Mouse (Mus musculus) cerebellum, adult (tissue): ENCODE measurements around the gene Aym1.
"Not testable (repeated sequence)": the region's sequence is repeated elsewhere in the genome, so short reads cannot be mapped to it uniquely, and the experiment has no call there.

Experiments used
- ATAC-seq: cut with Nextera tagmentation; 2 replicates; pipeline ENCODE4 v1.9.2; 2017; ENCODE audit warnings: mild to moderate bottlenecking, moderate library complexity, mixed read lengths; ENCODE audit not compliant: insufficient number of reproducible peaks, low FRiP score, low TSS enrichment

Gene Aym1

DNA sequence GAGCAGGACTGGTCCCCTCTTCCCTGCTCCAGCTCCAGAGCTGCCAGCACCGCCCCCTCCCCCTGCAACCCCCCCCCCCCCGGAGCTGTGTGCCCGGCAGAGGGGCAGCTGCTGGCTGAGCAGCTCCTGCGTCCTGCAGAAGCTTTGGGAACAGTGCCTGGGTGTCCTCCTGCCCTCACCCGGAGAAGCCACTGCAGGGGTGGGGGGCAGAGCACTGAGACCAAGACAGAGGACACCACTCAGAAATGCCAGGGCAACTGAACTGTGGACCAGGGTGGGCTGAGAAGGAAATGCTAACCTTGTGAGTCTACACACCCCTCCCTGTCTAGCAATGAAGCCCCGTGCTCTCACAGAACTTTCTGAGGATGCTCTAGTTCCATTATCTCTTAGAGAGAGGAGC lies at the start of gene Aym1:
Gene Aym1 (plus strand): TSS at position 109 of the 400 bp plus-strand sequence.
- no peak for ATAC-seq

DNA sequence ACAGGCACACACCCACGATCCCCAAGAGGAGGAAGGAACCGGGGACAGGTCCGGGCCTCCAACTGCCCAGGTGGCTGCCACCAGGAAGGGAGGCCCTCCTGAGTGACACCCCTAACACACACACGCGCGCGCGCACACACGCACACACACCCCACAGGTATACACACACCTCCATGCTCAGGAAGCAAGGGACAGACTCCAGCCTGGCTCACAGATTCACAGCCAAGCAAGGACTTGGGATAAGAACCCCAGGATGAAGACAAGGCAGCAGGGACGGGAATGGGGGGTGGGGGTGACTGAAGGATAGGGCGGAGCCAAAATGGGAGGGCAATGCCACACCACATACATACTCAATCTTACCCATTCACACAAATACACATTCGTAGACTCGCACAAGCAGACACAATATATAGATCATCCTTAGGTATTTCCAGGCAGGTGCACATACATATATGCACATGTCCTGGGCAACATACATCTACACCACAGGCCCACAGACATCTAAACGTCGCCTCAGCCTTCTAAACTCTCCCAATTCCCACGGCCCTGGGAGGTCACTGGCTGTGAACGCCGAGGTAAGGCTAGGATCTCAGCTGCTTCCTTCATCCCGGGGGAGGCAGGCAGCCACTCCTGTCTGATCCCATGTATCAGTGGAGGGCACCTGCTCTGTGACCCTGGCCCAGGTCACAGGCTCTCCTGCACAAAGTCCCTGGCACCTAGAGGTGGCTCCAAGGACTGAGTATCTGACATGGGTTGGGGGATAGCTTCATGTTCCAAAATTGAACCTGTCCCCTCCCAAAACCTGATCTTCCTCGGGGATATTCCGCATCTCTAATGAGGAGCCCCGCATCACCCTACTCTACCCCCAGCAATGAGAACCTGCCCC lies 47.4 kb upstream of the Aym1 start:
- peak; percentile 4; the same call in 1 of the 2 replicates for ATAC-seq

DNA sequence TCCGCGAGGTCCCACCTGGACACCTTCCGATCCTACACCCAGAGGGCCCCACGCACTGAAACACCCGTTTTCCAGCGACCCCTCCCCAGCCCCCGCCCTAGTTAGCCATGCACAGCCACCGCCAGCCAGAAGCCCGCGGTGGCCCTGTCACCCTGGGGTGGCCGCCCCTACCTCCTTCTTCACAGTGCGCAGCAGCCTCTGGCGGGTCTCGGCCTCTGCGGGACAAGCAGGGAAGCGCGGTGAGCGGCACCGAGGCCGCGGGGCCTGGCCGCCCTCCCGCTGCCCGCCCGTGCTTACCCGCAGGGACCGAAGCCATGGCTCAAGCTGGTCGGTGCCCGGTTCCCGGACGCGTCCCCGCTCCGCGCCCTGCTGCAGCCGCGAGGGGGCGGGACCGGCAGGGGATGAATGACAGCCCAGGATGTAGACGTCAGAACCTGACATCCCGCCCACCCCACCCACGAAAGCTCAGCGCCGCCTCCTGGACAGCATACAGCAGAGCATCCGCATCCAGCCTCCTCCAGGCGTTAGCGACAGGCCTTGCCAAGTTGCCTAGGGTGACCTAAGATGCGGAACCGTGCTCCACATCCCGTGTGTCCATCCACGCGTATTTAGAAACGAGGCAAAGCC lies 46.6 kb upstream of the Aym1 start, which contains the start of gene Sgsm1:
Gene Sgsm1 (minus strand): TSS at position 410 of the 627 bp plus-strand sequence.
- ATAC-seq: peak; percentile 69

DNA sequence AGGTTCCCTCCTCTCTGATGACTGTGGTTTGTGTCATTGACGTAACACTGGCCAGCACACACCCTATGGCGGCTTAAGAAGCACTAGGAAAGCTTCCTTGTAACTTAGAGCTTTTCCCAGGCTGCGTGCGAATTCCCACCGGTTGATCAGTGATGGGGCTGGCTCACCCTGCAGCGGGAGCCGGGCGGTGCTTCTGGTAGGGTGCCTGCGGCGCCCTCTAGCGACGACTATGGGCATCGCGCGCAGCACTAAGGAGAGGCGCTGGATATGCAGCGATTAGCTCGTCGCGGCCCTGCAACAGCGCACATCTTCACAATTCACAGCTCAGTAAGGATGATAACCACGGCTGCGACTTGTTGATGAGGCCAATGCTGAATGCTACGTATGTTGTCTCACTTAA lies 43.1 kb upstream of the Aym1 start:
- ATAC-seq: peak; percentile 46; the same call in 1 of the 2 replicates

DNA sequence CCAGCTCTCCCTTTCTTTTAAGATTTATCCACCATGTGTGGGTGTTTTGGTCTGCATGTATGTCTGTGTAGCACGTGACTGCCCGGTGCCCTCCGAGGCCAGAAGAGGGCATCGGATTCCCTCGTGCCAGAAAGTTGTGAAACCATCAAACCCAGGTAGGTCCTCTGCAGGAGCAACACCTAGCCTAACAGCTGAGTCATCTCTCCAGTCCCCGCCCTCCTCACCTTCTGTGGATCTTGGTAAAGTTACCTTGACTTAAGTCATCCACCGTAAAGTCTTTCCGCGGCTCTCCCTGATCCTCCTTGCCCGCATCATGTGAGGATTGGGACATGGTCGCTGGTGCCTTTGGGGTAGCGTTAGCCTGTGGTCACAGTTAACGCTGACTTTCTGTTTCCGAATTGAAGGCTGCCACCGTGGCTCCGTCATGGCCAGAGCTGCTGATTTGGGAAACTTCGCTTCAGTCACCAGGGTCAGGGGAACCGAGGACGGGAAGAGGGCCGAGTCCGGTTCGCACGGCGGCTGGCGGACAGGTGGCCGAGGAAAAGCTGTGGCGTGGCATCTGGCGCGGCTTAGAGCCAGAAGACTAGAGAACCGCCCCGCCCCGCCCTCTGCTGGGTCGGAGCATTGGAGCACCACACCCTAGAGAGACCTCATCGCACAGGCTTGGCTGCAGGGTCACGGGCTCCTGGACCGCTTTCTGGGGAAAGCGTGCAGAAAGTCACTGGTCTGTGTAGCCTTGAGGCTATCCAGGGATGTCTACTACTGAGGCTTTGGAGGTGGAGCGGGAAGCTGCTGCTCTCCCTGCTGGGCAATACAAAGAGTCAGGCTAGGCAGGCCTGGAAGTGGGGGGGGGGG lies 33.1 kb upstream of the Aym1 start:
- no peak for ATAC-seq

DNA sequence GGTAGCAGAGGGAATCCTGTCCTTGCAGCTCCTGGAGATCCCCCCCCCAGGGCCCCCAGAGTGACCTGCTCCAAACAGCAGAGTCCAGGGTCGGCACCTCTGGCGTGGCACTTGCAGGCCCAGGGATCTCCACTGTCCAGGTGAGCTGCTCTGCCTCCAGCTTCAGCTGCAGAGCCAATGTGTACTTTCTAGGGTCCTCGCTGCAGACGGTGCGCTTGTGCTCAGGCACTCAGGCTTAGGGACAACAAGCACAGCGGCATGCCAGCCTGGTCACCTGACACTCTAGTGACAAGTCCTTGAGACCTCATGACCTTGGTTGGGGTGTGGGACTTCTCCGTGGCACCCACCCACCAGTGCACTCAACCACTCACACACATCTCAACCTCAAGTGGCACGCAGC lies 27.6 kb upstream of the Aym1 start:
- ATAC-seq: no peak

DNA sequence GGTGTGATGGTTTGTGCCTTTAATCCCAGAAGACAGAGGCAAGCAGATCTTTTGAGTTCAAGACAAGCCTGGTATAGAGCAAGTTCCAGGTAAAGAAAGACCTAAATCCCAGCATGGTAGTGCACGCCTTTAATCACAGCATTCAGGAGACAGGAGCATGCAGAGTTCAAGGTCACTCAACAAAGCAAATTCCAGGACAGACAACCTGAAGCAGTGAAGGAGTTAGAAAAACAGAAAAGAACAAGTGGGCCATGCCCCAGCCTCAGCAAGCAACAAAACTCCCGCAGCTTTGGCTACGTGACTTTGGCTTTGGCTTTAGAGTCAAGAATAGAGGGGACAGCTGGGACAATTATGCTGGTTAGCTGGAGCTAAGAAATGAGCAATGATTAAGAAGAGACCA lies 26.9 kb upstream of the Aym1 start:
- no peak for ATAC-seq

DNA sequence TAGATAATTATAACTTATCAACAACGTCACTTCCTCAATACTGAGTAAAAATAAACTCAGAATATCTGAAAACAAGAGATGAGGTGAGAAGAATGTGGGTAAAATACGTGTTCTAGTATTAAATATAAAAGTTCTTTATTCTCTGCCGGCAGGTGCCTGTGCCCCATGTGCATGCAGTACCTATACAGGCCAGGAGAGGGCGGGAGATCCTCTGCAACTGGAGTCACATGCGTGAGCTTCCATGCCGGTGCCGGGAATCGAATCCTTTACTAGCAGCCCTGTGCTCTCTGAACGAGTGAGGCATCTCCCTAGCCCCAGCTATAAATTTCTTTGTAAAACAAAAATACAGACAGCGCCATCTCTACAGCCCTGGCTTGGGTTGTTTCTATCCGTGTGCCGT lies 24.9 kb upstream of the Aym1 start:
- no peak for ATAC-seq

DNA sequence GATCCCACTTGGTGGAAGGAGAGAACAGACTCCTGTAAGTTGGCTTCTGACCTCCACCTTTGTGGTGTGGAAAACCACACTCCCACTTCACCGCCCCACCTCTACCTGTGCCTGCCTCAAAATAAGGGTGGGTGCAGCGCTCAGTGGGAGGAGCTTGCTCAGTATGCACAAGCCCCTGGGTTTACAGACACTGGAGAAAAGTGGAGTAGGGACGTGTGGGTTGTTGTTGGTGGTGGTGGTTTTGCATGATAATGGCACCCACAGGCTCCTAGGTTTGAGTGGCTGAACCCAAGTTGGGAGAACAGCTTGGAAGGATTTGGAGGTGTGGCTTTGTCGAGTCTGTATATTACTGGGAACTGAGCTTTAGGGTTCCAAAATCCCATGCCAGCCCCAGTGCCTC lies 24.2 kb upstream of the Aym1 start:
- ATAC-seq: no peak

DNA sequence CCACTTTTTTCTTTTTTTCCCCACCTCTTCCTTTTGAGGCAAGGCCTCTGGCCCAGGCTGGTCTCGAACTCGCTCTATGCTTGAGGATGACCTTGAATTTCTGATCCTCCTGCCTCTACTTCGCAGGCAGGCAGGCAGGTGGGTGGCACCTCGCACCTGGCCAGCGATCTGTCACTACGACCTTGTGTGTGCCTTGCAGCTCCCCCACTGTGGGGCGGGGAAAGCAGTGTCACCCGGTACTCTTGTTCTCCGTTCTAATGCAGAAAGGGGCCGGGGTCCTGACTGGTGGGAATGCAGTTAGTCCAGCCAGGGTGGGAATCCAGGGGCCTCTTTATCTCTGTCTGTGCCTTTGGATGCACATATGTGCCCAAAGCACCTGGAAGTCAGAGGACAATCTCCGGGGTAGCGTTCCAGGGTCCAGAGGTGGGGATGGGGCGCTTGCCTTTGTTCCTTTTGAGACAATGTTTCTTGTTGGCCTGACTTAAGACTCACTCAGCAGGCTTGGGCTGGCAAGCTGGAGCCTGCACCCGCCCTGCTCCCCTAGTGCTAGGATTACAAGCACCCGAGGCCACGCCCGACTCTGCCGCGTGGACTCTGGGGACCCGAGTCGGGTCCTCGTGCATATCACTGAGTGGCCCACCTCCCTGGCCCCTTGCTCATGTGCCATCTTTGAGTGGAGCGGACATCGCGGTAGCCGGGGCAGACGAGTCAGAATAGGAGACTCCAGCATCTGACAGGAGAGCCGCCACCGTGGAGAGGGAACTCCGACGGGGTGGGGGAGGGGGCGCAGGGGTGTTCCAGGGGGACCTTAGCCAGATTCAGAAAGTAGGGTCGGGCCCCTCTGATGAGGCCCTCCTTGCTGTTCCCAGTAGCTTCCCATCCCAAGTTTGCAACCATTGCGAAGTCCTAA lies 22.2 kb upstream of the Aym1 start:
- ATAC-seq: no peak

DNA sequence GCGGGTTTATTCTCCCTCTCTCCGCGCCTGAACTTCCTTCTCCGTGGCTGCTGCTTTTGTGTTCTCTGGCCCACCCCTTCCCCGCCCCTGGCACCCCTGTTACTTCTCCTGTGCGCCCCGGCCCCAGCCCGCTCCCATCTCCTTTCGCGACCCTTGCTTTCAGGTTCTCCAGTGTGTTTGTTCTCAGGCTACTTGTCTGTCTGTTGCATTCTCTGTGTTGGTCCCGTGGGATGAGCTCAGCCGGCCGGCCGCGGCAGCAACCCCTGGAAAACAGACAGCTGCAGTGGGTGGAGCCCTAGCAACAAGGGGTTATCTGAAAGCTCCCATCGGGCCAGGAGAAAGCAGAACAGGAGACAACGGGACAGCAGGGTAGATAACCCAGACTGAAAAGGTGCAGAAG lies 21.4 kb upstream of the Aym1 start:
- ATAC-seq: no peak

DNA sequence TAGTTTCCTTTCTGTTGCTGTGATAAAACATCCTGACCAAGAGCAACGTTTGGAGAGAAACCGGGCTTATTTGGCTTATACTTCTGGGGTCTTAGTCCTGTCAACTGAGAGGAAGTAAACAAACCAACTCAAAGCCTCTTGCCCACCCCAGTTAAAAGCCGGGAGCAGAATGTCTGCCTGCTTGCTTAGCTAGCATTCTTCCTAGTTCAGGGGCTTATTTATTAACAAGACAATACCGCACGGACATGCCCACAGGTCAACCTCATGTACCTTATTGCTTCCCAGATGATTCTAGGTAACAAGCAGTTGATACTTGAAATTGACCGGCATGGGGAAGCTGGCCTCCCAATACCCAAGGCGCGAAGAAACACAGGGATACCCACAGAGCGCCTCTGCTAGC lies 20.8 kb upstream of the Aym1 start:
- no peak for ATAC-seq

DNA sequence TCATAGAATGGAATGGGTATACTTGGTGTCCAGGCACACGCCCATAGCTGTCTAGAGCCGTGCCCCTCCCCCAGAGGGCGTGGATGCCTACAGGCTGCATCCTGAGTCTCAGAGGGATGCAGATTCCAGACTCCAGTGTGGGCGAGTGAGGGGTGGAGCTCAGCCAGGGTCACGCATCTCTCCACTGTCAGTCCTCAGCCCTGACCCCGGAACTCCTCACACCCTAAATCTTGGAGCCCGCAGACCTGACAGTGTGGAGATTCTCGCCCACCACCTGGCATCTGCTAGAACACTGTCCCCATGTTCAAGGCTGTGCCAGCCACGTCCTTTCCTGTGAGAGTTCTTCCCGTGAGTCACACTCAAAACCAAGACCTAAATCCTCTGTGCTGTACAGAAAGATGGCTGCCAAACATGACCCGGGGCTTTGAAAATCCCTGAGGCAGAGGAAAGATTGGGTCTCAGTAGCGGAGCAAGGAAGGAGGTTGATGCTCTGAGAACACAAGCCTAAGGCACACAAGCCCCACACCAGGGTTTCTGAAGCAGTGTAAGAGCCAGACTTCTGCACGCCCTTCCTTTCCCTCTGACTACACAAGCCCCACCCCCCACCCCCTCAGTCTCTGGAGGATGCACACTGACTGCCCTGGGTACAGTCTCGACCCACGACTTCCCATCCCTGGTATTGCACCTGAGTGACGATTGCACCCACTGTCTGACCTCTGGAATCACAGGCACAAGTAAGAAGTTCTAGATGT lies 12.3 kb upstream of the Aym1 start:
- ATAC-seq: no peak

DNA sequence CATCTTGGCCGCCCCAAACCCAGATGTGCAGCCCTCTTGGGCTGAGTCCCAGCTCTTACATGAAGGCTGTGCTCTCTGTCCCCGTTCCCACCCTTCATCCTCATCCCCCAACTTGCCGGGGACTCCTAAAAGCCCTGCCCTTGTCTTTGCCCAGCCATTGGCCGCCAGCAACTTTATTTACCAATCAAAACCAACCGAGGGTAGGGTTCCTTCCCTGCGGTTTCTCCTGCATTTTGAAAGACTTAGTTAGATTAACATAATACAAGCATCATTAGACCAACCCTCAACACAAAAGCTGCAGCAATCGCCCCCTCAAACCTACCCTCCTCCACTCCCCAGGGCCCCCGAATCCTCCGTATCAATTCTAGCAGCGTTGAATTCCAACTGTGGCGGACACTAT lies 11.3 kb upstream of the Aym1 start:
- no peak for ATAC-seq

DNA sequence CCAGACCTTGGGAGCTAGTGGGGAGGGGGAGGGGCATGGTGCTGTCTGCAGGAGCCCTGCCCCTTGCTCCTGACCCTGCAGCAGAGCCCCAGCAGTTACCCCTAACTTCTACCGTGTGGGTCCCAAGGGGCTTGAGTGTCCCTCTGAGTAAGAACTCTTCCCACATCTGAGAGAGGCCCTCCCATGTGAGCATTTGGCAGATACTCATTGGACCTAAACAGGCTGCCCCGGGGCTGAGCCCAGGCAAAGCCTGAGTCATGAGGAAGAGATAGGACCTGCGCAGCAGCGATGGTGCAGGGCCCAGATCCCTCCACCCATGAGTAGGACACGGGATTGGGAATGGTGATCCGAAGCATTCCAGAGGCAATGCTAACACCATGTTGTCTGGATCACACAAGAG lies 10.4 kb upstream of the Aym1 start:
- ATAC-seq: not testable (repeated sequence)

DNA sequence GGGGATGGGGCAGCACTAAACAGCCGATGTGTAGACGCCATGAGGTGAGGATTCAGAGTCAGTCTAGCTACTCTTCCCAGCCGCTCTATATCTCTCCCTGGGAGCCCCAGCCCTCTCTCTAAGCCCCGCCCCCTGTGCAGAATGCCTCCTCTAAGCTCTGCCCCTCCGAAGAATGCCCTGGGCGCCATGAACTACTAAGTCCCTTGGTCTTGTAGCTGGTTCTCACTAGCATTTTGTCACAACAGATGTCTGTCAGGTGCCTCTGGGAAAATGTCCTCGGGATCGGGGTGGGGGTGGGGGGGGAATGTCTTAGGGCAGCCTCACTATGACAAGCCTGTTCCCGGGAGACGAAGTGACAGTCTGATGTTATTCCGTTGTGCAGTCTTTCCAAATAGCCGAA lies 9.5 kb upstream of the Aym1 start:
- ATAC-seq: no peak

DNA sequence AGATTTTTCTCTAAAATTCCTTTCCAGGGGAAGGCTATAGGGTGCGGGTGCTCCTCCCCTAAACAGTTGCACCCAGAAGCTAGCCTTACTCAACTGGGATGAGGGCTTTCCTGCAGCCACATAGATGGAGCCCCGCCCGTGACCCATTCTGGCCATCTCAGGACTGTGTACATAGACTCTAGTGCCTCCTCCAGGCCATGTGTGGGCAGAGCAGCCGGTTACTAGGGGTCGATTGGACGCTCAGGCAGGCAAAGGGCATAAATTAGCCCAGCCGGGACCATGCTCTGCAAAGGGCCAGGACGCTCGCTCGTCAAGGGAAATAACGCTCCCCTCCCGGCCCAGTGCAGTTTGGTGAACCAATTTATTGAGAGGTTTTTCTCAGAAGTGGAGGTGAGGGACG lies 8.5 kb upstream of the Aym1 start:
- ATAC-seq: no peak

DNA sequence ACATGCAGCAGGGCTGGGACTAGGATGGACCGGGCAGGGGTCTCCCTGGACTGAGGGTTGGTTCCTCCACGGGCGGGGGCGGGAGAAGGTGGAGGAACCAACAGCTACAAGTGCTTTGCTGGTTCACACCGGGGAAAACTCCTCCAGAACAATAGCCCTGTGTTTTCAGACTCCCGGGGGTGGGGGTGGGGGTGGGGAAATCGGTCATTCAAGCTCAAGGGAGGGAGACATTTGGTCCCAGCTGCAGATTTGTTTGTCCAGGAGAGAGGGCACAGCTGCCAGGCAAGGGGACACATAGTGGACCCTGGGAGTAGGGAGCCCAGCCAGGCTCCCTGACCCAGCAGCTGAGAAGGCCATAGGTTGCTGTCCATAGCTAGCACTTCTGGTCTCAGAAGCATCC lies 7.9 kb upstream of the Aym1 start:
- ATAC-seq: no peak

DNA sequence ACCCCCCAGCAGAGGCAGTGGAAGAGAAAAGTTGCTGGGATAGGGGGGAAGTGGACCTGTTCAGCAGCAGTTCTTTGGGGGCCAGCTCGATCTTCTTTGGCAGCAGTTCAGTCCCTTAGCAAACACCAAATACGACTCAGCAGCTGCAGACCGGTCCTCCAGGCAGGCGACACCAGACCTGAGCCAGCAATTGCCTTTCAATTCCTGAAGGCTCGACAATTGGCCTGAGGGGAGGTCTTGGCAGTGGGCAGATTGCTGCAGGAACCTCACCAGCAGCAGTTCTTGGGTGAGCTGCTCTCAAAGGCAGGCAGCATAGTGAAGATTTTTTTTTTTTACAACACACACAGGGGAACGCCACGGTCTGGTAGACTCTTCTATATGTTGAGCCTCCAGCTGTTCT lies 7.3 kb upstream of the Aym1 start:
- ATAC-seq: no peak
